Mouse (Mus musculus): Measurements from ENCODE around the gene Asic5.
A peak's percentile ranks its signal among the peaks of the same experiment; 100 is the strongest.

The Asic5 gene

DNA sequence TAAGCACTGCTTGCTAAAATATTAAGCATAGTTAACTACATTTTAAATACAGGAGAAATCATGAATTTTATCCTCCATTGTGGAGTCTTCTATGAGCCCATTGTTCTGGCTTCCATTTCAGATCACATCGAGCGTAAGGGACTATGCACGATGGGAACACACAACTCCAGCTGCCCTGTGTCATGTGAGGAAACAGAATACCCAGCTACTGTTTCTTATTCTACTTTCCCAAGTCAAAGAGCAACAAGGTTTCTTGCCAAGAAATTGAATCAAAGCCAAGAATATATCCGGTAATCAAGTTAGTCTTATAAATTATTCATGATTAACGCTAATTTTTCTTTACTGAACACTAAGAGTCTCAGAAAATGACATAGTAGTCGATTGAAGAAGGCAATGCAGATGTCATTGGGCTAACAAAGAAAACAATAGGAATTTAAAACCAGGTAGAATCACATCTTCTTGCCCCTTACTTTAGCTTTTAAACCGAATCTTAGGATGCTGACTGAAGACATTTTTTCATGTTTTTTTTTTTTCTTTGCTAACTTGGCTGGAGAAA is 32.1 kb downstream of the Asic5 start:
- no peak for DNase-seq

DNA sequence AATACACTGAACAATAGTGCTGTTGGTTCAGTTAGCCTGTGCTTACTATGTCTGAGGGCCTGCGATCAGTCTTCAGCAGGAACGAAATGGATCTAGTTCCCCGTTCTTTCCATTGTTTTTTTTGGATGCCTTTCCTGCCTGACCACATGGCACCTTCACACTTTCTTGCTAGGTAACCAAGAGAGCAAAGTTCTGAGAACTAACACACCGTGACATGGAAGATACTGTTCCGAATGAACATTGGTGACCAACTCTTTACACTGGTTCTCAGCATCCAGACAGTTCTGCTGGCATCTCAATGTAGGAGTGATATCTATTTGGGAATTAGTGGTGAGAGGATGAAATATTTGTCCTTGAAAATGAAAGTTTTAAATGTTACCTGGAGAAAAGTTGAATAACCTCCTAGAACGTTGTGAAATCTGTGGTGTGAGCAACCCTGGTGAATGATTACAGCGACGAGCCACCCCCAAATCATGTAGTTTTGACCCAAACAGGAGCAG is 40.4 kb downstream of the Asic5 start:
- no peak for DNase-seq

DNA sequence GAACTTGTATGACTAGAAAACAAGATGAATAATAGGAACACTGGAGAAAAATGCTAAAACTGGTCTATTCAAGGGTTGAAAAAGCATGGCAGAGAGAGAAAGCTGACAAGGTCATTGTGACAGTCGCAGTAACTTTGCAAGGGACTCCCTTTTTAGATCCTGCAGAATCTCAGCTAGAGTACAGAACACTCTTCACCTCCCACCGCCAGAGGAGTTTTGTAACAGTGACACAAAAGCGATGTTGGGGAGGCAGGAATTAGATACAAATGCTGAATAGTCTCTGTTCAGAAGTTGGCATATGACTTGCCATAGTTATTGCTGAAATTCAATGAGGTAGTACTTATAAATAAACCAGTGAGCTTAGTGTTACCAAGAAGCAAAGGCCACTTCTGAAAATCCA is 41.0 kb downstream of the Asic5 start:
- DNase-seq, result no peak

DNA sequence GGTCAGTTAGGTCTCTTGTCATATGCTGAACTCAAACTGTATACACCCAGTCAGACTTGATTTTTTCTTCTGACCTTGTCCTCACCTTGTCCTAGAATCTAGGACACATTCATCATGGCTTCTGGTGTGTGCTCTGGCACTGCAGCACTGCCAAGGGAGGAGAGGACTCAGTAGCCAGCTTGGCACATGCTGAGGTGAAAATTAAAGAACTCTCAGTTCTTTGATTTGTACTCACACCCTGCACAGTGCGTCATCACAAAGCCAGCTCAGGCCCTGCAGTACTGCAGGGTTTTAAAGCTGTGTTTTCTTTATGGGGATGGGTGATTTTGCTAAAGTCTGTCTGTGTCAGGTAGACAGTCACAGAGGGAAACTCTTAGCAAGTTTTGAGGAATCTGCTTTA is 45.2 kb downstream of the Asic5 start:
- peak; percentile 31 for DNase-seq

DNA sequence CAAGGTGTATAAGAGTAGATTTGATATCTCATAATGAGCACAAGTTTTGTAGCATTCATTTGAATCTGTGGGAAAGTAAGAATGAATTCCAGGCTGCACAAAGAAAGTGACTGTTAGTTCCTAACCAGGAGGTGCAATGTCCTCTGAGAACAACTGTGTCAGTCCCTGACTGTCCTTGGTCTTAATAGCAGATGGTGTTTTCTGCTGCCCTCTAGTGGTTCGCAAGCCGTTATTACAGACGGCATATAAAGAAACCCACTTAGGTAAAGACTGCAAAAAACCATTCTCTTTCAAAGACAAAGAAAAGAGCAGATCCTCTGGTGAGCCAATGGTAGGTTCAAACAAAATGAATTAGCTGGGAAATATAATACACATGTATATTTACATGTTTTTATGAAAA is 47.1 kb downstream of the Asic5 start:
- DNase-seq, result peak; percentile 28

DNA sequence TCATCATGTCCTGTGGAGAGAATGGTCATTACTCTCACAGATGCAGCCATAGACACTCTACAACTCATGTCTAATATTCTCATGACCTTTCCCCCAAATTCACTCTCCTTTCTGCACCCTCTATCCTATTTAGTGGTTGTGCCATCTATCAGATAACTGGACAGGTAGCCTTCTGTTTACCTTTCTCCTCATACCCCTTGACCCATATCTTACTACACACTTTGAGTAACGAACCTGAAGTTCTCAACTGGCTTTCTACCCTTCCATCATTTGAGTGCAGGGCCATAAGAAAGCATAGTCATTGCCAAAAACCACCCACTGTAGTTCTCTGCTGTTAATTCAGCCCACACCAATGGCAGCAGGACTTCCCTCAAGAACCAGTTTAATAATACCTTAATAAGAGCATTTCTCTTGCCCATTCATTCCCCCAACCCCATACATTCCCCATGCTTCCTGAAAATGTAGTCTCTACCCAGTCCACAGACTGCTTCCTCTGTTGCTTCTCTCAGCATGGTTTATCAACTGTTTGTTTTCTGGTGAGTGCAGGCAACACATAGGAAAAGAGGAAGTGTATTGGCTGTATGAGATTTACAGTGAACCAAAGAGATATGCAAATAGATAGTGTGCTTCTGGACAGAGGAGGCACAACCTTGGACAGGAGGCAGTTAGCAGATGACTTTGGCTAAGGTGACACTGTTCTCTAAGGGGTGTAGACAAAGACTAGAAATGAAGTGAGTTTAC is 48.1 kb downstream of the Asic5 start:
- no peak for DNase-seq

DNA sequence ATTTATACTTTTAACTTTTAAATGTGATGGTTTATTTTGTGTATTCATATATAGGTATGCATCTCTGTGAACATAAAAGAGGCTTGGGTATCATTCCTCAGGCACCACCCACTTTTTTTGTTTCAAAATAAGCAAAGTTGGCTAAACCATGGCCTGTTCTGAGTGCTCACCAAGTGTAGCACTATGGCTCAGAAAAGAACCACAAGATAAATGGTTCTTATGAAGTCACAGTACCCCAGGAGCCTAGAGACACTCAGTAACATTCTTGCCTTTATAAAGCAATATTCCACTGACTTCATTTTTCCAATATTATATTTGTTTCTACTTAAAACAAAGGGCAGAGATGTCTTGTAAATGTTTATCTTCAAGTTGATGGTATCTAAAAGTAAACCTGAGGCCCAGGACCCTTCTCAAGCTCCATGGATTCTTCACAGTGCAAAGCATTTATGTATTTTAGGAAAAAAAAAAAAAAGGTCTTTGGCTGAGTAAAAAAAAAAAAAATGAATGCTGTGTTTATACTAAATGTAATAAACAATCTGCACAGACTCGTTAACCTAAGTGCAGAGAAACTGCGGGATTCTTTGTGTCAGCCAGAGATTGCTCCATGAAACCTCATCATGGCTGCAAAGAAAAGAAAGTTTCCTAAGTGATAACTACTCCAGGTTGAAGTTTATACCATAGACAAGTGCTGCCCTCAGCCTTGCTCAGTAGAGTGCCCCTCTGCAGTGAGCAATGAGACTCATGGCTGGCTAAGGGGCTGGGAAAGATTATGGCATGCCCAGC is 54.4 kb downstream of the Asic5 start:
- DNase-seq, result no peak

DNA sequence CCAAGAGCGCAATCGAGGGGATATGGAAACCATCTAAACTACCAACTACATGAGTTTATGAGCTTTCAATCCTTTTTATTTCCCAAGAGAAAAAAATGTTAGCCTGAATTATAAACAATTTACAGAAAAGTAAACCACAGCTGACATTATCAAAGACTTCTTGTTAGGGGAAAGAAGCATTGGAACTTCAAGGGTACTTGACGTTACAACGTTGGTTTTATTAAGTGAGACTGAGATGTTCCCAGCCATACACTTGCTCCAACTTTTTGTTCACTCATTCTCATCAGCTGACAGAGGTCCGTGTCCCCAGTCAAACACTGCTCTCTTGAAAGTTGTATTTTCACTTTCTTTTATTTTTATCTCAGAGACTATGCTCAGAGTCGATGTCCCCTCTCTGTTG is 61.6 kb downstream of the Asic5 start:
- DNase-seq, result no peak

DNA sequence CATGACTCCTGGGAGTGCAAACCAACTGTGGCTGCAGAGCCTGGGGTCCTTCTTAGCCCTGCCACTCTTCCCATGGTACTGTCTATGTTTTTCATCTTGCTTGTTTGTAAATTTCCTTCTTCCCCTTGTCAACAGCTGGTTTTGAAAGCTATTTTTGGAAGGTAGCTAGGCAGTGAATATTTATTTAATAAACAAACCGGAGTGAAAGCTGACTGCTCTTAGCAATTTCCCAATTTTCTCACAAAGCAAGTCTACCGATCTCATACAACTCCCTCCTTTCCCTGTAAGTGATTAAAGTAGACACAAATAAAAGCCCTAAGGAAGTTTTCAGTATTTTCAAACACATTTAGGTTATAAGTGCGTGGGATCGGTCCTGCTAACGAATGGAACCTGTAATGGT is 62.8 kb downstream of the Asic5 start:
- no peak for DNase-seq

DNA sequence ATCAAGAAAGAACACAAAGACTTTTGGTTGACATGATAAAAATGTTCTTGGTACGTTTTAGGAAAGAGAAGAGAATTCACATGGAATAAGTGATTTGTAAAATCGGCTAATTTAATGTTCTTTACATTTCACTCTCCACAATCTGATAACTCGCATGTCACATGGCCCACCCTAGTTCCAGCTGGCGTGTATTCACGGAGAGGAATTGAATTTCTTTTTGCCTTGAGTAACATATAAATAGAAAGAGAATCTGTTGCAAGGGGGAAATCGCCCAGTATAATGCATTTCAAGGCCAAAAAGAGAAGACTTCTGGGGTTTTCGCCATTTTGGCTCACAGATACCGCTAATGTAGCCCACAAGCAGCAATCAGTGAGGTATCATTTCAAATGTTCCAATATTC is 64.0 kb downstream of the Asic5 start:
- DNase-seq, result no peak

DNA sequence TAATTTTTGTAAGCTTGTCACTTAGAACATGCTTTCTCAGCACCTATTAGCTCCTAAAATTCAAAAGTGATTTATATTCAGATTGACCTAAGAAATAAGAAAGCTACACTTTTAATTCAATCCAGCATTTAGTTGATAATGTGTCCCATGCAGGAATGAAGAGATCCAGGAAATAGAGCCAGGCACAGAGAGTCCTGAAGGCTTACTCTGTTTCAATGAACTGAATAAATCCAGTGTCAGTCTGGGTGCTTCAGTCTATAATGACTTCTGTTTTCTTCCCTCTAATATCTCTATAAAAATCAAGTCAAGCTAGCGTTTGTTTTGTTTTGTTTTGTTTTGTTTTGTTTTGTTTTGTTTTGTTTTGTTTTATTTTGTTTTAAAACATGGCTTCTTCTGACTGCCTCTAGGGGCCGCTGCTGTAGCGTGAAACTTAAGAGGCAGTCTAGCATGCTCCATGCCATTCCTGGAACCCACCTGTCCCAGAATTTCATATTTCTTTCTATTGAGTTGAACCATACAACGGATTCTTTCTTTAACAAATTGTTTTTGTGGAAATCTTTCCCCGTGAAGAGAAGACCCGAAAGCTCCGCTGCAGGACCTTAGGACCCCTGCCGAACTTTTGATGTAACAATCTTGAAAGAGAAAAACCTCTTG is 65.1 kb downstream of the Asic5 start:
- peak; percentile 24 for DNase-seq

DNA sequence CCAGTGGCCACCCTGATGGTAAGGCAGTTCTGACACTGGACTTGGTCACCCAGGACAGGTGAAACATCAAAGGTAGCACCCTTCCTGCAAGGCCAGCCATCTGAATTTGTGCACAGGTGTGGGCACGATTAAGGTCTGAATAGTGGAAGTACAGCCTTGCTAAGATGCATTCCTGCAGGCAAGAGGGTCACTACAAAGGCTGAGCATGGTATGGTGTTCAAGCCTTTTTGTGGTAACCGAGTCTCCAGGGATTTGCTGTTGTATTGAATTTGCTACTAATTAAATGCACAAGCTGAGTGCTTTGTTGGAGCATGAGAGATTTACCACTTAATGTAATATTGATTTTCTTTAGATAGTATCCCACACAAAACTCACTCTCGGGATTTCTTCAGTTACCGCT is 66.0 kb downstream of the Asic5 start:
- no peak for DNase-seq

DNA sequence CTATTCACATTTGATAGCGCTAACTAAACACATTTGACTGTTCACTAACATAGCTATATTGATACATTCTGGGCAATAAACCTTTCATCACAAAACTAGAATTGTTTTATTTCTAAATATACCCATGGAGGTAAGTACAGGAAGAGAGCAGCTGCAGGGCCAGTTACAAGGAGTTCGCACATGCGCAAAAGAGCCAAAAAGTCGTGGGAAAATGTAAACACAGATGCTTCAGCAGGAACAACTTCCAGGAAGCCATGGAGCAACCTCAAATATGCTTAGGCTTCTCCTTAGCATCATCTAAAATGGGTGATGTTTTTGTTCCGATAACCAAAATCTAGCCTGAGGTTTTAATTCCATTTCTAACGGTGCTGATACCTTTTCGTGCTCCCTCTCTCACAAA is 66.6 kb downstream of the Asic5 start:
- no peak for DNase-seq

DNA sequence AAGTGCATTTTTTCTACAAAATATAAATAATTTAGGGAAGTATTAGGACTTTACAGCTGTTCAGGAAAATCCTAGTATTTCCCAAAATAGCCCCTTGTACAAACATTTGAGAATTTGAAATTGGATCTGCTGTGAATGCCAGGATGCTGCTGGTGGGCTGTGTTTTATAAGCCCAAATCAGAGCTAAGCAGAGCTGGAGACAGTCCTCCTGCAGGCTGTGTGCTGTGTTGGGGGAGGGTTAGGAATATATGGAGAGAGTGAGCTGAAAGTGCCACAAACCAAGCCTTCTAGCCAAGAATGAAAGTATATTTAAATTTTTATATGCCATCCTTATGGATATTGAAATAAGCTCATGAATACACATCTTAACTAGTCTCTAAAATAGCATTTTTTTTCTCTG is 69.4 kb downstream of the Asic5 start:
- no peak for DNase-seq

DNA sequence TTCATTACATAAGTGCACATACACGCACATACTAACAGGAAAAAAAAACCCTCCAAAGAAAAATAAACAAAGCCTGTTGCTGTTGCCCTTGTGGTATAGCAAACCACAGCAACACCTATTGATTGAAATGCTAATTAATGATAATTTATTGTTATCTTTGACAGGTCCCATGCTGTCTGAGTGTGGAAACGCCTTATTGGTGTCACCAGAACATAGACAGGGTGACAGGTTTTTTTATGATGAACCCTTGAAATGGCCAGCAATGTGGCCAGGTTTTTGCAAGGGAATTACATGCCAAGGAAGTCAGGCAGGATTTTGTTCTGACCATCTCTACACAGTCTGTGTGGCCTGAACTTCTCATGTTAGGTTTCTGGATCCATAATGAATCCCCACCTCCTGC is 69.9 kb downstream of the Asic5 start:
- DNase-seq, result no peak

DNA sequence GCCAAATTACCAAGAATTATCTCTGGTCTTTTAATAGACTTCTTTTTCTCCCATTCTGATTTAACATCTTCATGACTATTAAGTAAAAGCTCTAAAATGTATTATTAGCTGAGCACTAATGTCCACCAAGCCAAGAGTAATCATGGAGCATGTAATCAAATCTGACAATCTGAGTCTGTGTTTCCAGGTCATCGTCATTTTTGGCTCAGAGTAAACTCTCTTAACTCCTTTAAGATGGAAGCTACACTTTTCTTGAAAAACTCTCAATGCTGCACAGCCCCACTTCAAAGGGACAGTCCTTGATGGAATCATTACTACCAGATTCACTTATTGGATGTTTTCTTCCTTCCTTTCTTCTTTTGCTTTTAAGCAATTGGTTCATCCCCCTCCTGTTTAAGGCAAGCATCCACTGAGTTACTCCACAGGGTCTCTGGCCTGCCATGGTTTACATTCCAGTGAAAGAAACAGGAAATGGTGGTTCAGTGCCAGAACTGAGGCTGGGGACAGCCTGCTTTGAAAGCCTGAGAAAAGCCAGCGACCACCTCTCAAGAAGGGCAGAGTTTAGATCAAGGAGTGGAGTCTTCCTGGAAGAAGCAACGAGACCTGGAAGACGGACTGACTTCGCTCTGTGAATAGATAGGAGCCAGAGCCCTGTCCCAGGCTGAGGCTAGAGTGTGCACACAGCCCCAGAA is 72.3 kb downstream of the Asic5 start:
- DNase-seq, result no peak

DNA sequence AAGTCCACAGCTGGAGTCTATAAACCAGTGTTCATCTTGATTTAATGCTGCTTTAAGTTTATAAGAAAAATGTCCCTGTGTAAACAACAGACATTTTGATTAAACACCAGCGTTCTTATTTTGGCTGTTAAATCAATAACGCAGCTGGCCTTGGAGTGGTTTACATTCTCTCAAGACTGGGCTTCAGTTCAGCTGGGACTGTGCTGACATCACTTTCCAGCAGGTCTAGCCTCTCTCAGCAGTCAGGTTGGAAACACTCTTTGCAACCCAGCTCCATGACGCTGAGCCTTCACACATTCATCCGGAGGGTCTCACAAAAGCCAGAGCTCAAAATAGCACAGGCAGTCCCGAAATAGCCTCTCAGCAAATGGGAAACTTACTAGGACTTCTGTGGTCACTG is 75.1 kb downstream of the Asic5 start:
- no peak for DNase-seq

DNA sequence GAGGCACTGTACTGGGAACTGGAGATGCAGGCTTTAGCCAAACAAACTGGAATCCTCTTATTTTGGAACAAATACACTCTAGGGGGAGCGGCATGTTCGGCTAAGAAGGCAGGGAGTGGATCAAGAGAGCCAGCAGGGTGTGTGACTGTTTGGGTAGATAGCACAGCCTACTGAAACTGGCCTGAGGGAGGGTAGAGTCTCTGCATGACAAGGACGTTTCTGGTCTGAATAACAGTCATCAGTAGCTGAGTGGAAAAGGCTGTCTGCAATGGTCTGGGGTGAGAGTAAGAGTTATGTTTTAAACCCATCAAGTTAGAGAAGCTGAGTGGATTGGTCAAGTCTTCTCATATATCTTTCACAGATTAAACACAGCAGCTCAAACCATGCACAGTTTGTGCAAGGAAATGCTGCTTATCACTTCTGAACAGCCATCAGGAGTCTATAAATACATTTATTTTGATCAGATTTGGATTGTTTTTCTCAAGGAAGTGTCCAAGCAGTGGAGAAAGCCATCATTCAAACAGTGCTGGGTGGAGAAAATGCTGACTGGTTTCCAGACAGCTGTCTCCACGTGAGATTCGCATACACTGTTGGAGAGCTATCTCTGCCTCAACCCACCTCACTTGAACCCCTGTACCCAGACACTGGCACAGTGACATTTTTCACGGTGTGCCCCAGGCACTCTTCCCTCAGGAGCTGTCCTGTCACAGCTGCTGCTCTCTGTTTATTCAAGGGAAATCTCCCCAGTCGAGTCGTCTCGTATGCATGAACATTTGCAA is 79.5 kb downstream of the Asic5 start:
- no peak for DNase-seq

DNA sequence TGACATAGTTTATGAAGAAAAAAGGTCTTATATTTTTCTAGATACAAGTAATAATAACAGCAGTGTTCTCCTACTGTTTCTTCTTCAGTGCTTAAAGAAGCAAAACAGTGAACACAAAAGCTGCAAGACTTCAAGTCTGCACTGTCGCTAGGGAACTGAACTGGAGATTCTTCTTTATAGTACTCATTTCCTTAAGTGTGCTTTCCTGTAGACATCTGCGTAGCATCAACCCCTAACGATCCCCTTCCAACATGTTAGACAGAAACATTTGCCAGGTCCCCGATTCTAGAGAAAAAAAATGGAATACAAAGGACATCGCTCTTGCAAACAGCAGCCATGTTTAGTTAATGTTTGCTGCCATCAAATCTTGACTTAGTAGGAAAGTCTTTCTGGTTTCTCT is 85.7 kb downstream of the Asic5 start:
- no peak for DNase-seq
